Mouse (Mus musculus): ENCODE results near the gene Pygl. TPM values are rescaled to one million over a fixed set of nuclear protein-coding genes. Genes with fewer than 3 reads are reported as not detected.
A peak's percentile ranks its signal among the peaks of the same experiment; 100 is the strongest.

Pygl gene
- total and polyA plus RNA-seq, 3 experiments: 13.9 to 26.9 TPM; not detected in 1

DNA sequence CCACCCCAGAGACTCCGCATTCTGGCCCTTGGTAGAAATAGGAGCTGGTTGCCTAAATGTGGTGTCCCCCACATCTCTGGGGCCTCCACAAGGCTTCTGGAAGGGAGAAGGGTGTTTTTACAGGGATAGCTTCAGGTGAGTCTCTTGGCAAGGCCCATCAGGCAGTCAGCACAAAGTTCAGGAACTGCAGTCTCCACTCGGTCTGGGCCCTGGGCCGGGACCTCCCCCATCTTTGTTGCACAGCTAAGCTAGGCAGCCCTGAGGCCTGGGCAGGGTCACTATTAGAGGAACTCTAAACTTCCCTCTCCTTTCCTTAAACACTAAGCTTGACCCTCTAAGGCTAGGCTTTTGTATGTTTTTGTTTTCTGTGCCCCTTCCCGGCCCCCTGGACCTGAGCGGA lies 4.6 kb downstream of the Pygl start:
- Histone ChIP-seq H3K36me3 (ENCODE audit: control insufficient read depth in 1 of 2, insufficient read depth in 2 of 2, low read length in 2 of 2) (peaks cover 0 to 15% of the 10 kb centered on the region in 2 experiments; a peak in 2 of 4 replicates), H3K79me2 (ENCODE audit: control insufficient read depth, insufficient read depth, low read length, poor library complexity) (no peaks in the 10 kb centered on the region; the same call in 1 of the 2 replicates), H3K27ac (ENCODE audit: control insufficient read depth, low read depth, low read length) (no peak overlapping the region), H3K9ac (ENCODE audit: control insufficient read depth, low read depth, low read length, poor library complexity, severe bottlenecking) (peak overlapping the region; percentile 72), H3K27me3 (ENCODE audit: control insufficient read depth in 1 of 2, insufficient read depth in 2 of 2, low read length in 2 of 2) (no peaks in the 10 kb centered on the region), H3K4me3 (ENCODE audit: control insufficient read depth in 1 of 2, insufficient read depth in 1 of 2, low read depth in 2 of 2, low read length in 2 of 2) (peak overlapping the region; percentile 77 to 90), H3K4me1 (ENCODE audit: control insufficient read depth in 1 of 2, insufficient read depth in 2 of 2, low read length in 2 of 2) (peaks cover 13 to 23% of the 10 kb centered on the region in 2 experiments), H3K9me3 (replicated peaks; ENCODE audit: insufficient read depth, low read length) (no peaks in the 10 kb centered on the region)
- no peak for TF ChIP-seq POLR2A (IDR thresholded peaks at IDR 0.05; ENCODE audit: control insufficient read depth in 1 of 2, insufficient read depth in 1 of 2, low read depth in 1 of 2, low read length in 2 of 2, poor library complexity in 1 of 2)
- TF ChIP-seq POLR2AphosphoS2 (IDR thresholded peaks at IDR 0.05; ENCODE audit: low read length): no peak
- TF ChIP-seq SMC3 (IDR thresholded peaks at IDR 0.05; ENCODE audit: low read depth, low read length): no peak
- no peak for TF ChIP-seq JUND (IDR thresholded peaks at IDR 0.05; ENCODE audit: low read depth, low read length)
- TF ChIP-seq CHD1 (IDR thresholded peaks at IDR 0.05; ENCODE audit: low read depth, low read length): no peak
- DNase-seq (ENCODE audit: low read depth, low spot score): no peak

DNA sequence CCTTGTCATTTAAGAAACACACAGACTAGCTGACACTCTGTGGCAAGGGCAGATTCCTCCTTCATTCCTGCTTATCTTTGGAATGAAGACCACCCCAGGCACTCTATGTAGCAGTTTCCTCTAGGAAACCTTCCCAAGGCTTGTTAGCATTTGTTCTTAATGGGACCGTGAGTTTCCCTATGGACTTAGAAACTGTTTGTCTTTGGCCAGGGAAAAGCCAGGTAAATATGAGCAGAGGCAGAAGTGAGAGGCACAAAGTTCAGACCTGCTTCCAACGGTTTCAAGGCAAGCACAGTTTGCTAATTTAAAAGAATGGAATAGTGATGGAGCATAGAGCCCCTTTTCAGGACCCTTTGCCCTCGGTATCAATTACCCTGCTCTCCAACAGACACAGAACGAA lies 8.0 kb downstream of the Pygl start:
- H3K9ac ChIP-seq (ENCODE audit: control insufficient read depth, low read depth, low read length, poor library complexity, severe bottlenecking): no peak overlapping the region
- no peaks in the 10 kb centered on the region for H3K9me3 ChIP-seq (replicated peaks; ENCODE audit: insufficient read depth, low read length)
- peaks cover 6 to 14% of the 10 kb centered on the region in 2 experiments for H3K4me1 ChIP-seq (ENCODE audit: control insufficient read depth in 1 of 2, insufficient read depth in 2 of 2, low read length in 2 of 2)
- H3K79me2 ChIP-seq (ENCODE audit: control insufficient read depth, insufficient read depth, low read length, poor library complexity): no peaks in the 10 kb centered on the region; the same call in 1 of the 2 replicates
- DNase-seq (ENCODE audit: low read depth, low spot score): no peak
- no peak overlapping the region for H3K27ac ChIP-seq (ENCODE audit: control insufficient read depth, low read depth, low read length)
- peaks cover 0 to 5% of the 10 kb centered on the region in 2 experiments; a peak in 2 of 4 replicates for H3K36me3 ChIP-seq (ENCODE audit: control insufficient read depth in 1 of 2, insufficient read depth in 2 of 2, low read length in 2 of 2)
- no peak overlapping the region for H3K4me3 ChIP-seq (ENCODE audit: control insufficient read depth in 1 of 2, insufficient read depth in 1 of 2, low read depth in 2 of 2, low read length in 2 of 2)
- H3K27me3 ChIP-seq (ENCODE audit: control insufficient read depth in 1 of 2, insufficient read depth in 2 of 2, low read length in 2 of 2): no peaks in the 10 kb centered on the region
- TF ChIP-seq KAT2A (conservative IDR thresholded peaks at IDR 0.05; ENCODE audit: low read depth, low read length): no peak
- no peak for TF ChIP-seq POLR2AphosphoS5 (IDR thresholded peaks at IDR 0.05; ENCODE audit: borderline replicate concordance, low read depth, low read length)

DNA sequence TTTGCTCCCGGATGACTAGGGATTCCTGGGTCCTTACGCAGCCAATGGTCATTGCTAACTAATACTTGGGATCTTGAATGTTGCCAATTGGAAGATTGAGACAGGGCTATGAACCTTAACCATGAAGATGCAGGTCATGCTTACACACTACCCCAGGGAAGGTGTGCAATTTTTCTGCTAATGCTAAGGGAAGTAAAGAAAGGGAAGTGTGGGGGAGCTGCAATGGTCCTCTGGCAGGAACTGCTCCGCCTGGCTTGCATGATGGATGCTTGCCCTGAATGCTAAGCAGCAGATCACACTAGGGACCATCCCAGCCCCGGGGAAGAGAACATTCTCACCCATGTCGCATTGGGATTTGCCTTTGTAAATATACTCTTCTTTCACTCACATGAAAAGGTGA lies 9.9 kb downstream of the Pygl start:
- DNase-seq (ENCODE audit: low read depth, low spot score): peak; percentile 25
- peaks cover 1 to 5% of the 10 kb centered on the region in 2 experiments; a peak in 3 of 4 replicates for H3K4me1 ChIP-seq (ENCODE audit: control insufficient read depth in 1 of 2, insufficient read depth in 2 of 2, low read length in 2 of 2)
- no peak overlapping the region for H3K27ac ChIP-seq (ENCODE audit: control insufficient read depth, low read depth, low read length)
- no peaks in the 10 kb centered on the region for H3K27me3 ChIP-seq (ENCODE audit: control insufficient read depth in 1 of 2, insufficient read depth in 2 of 2, low read length in 2 of 2)
- no peaks in the 10 kb centered on the region; a peak in 1 of 4 replicates for H3K36me3 ChIP-seq (ENCODE audit: control insufficient read depth in 1 of 2, insufficient read depth in 2 of 2, low read length in 2 of 2)
- H3K9me3 ChIP-seq (replicated peaks; ENCODE audit: insufficient read depth, low read length): no peaks in the 10 kb centered on the region
- no peak overlapping the region for H3K9ac ChIP-seq (ENCODE audit: control insufficient read depth, low read depth, low read length, poor library complexity, severe bottlenecking)
- TF ChIP-seq USF2 (IDR thresholded peaks at IDR 0.05; ENCODE audit: borderline replicate concordance in 1 of 2, insufficient read depth in 1 of 2, low read depth in 1 of 2, low read length in 2 of 2): no peak
- no peak for TF ChIP-seq NRF1 (IDR thresholded peaks at IDR 0.05; ENCODE audit: insufficient read depth, low read depth, low read length, poor library complexity, severe bottlenecking)
- no peak for TF ChIP-seq ZC3H11A (IDR thresholded peaks at IDR 0.05; ENCODE audit: low read depth, low read length)
- no peak for TF ChIP-seq SMC3 (IDR thresholded peaks at IDR 0.05; ENCODE audit: low read depth, low read length)
- TF ChIP-seq RCOR1 (IDR thresholded peaks at IDR 0.05; ENCODE audit: low read depth, low read length): no peak
- TF ChIP-seq UBTF (IDR thresholded peaks at IDR 0.05; ENCODE audit: borderline replicate concordance, insufficient read depth, low read depth, low read length): no peak
- TF ChIP-seq GABPA (IDR thresholded peaks at IDR 0.05; ENCODE audit: low read depth, low read length): no peak
- no peak for TF ChIP-seq ZNF384 (IDR thresholded peaks at IDR 0.05; ENCODE audit: low read depth, low read length)
- TF ChIP-seq ZMIZ1 (IDR thresholded peaks at IDR 0.05; ENCODE audit: low read depth, low read length): no peak
- TF ChIP-seq BHLHE40 (IDR thresholded peaks at IDR 0.05; ENCODE audit: borderline replicate concordance, low read depth, low read length): no peak
- no peak for TF ChIP-seq MYC (IDR thresholded peaks at IDR 0.05; ENCODE audit: low read depth, low read length)
- no peak for TF ChIP-seq EP300 (IDR thresholded peaks at IDR 0.05; ENCODE audit: low read depth in 1 of 2, low read length in 2 of 2)
- TF ChIP-seq TAL1 (IDR thresholded peaks at IDR 0.05; ENCODE audit: low read length): no peak
- TF ChIP-seq USF1 (IDR thresholded peaks at IDR 0.05; ENCODE audit: low read depth, low read length): no peak
- TF ChIP-seq MXI1 (IDR thresholded peaks at IDR 0.05; ENCODE audit: low read depth, low read length): no peak
- no peak for TF ChIP-seq GATA1 (IDR thresholded peaks at IDR 0.05; ENCODE audit: low read depth, low read length)
- no peak for TF ChIP-seq POLR2AphosphoS2 (IDR thresholded peaks at IDR 0.05; ENCODE audit: low read length)
- TF ChIP-seq MAZ (IDR thresholded peaks at IDR 0.05; ENCODE audit: low read depth, low read length): no peak
- H3K79me2 ChIP-seq (ENCODE audit: control insufficient read depth, insufficient read depth, low read length, poor library complexity): no peaks in the 10 kb centered on the region
- H3K4me3 ChIP-seq (ENCODE audit: control insufficient read depth in 1 of 2, insufficient read depth in 1 of 2, low read depth in 2 of 2, low read length in 2 of 2): no peak overlapping the region

Data from MEL (cell line).